Mouse (Mus musculus) inflammation-experienced regulatory T-cells, adult 6 months (primary cell): ENCODE measurements around the gene Mxra7. TPM values are rescaled to one million over a fixed set of nuclear protein-coding genes. Genes with fewer than 3 reads are reported as not detected.

Experiments used
- ATAC-seq: one replicate; pipeline ENCODE4 v1.8.0; 2017
- polyA plus RNA-seq, 3 experiments: library from polyadenylated mRNA; unstranded; fragments of 100-300 nt; shearing (Covaris generic); gene quantifications; one replicate each; pipeline ENCODE4 v1.2.1; 2017

The Mxra7 gene
- polyA plus RNA-seq, 3 experiments from 2014 or later = not detected

DNA sequence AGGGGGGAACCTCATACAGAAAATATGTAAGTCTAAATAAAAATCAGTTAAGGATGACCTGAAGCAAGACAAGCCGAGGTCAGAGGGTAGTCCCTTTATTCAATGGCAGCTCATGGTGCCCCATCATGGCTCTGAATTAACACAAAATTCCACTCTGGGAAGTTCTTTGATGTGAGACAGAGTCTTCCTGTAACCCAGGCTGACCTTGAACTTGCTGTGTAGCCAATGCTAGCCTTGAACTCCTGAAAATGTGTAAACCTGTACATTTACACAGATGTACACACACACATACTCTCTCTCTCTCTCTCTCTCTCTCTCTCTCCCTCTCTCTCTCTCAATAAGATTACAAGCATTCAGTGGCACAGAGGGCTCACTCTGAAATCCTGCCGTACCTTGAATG is 62.9 kb downstream of the Mxra7 start:
- ATAC-seq = no peak

DNA sequence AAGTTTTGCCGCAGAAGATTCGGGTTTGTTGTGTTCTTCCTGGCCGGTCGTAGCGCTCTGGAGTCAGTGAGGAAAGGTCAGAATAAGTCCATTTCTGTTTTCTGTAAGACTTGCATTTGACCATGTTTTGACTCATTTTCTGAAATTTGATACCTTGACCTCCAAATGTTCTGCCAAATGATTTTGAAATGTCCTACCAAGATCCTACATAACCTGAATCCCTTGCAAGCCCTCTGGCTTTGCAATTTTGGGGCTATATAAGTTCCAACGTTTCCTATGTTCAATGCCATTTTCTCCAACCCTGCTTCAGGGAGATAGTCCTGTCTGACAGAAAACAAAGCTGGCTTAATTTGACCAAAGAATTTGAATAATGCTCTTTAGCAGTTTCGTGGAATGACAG is 63.5 kb downstream of the Mxra7 start:
- no peak for ATAC-seq

DNA sequence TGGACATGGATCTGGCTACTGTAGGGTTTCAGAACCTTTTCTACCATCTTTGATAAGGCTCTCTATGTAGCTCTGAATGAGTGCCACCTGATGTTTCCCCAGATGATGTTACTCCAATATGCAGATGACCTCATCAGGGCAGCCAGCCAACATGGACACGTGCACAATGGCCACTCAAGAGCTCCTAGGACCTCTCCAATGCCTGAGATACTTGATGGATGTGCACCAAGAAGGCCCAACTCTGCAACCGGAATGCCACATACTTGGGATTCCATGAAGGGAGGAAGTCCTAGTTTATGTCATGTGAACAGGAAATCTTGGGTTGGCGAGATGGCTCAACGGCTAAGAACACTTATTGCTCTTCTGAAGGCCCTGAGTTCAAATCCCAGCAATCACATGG is 72.7 kb downstream of the Mxra7 start:
- ATAC-seq = no peak

DNA sequence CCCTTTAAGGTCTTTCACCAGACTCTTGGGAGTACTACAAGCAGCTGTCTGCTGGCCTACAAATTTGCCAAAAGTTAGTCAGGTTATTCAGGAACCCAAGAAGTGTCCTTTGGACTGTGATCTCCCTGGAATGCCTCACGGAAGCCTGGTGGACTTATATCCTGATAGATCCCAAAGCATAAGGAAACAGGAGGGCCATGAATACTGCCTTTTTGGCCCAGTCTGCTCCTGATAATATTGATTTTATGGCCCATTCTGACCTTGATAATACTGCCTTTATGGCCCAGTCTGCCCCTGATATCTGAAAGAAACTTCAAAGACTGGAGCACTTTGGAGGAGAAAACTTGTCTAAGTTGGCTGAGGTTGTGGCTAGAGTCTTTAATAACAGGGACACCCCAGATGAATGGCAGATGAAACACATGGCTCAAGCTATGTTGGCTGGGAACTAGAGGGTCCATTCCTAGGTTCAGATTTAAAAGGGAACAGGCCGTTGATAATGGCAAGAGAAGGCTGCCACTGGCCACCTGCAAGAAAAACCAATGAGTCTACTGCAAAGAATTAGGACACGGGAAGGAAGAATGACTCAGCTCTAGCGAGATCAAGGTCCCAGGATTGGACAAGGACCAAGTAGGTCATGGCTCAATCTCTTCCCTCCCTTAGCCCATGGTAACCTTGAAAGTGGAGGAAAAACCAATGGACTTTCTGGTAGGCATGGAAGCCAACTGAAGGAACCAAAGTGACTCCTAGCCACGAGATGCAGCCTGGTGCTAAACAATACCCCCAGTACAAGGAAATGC is 74.0 kb downstream of the Mxra7 start:
- no peak for ATAC-seq

Other genes starting within 250 kb of the Mxra7 start
- 1 to 10 TPM; 1.5 to 2.2 (median 2.0) TPM for gene Ube2o, start 246.6 kb downstream of the Mxra7 start, polyA plus RNA-seq
- gene Aanat, start 241.6 kb downstream of the Mxra7 start, polyA plus RNA-seq = not detected
- gene Rhbdf2, start 201.0 kb downstream of the Mxra7 start, polyA plus RNA-seq = 1 to 10 TPM; 3.4 to 9.3 (median 3.9) TPM
- not detected for gene Prcd, start 174.5 kb downstream of the Mxra7 start, polyA plus RNA-seq
- gene Cygb, start 173.7 kb downstream of the Mxra7 start, polyA plus RNA-seq = under 1 TPM in 2 of 3 experiments, not detected in 1; 0.24 to 0.32 TPM
- 10 to 100 TPM in 2 of 3 experiments, 1 to 10 TPM in 1; 9.0 to 17.1 (median 13.5) TPM for gene St6galnac1, start 52.5 kb downstream of the Mxra7 start, polyA plus RNA-seq
- gene Mettl23, start 15.2 kb upstream of the Mxra7 start, polyA plus RNA-seq = 100 to 1,000 TPM; 121 to 151 (median 145) TPM
- gene Jmjd6, start 15.4 kb upstream of the Mxra7 start, polyA plus RNA-seq = 10 to 100 TPM; 49.7 to 58.8 (median 53.6) TPM
- 10 to 100 TPM; 18.7 to 31.0 (median 29.0) TPM for gene Mfsd11, start 24.4 kb upstream of the Mxra7 start, polyA plus RNA-seq
- 100 to 1,000 TPM; 189 to 367 (median 325) TPM for gene Srsf2, start 25.0 kb upstream of the Mxra7 start, polyA plus RNA-seq
- gene Mgat5b, start 90.8 kb upstream of the Mxra7 start, polyA plus RNA-seq = not detected